Mouse (Mus musculus) megakaryocyte-erythroid progenitor cell, adult 5-6 weeks (primary cell): ENCODE results near the gene Sec14l5. TPM values are rescaled to one million over a fixed set of nuclear protein-coding genes. Genes with fewer than 3 reads are reported as not detected.
A peak's percentile ranks its signal among the peaks of the same experiment; 100 is the strongest.

Source experiments
- ATAC-seq: replicated peaks from 2 replicates; pipeline ENCODE4 v1.8.0; 2016; ENCODE audit warnings: mild to moderate bottlenecking, inconsistent platforms; ENCODE audit not compliant: severe bottlenecking, poor library complexity, low FRiP score, low TSS enrichment
- total RNA-seq, 2 experiments: library from RNA; stranded (forward) in 1 of 2; stranded (reverse) in 1 of 2; fragments of 200-1000, 215-1000 nt in 1 of 2; fragments of >200 nt in 1 of 2; fragmentation: Nextera tagmentation in 1 of 2; gene quantifications; 2 replicates each; pipeline ENCODE4 v1.2.3; 2014 to 2017

Gene Sec14l5
- total RNA-seq (2014; fragmentation: Nextera tagmentation) (not detected in 2 replicates), total RNA-seq (2017) (not detected in 2 replicates)

DNA sequence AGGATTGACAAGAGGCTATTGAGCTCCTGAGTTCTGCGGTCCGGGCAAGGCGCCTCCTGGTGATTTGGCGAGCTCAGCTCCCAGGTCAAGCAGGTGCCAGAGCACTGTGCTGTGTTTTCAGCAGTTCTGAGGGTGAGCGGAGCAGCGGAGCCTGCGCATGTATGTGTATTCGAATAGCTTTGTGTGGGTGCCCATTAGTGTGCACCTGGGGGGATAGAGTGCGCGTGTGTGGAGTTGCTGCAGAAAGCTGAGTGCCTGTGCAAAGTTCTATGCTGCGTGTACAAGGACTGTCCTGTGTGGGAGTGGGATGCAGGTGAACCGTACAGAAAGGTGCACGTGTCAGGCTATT is at the start of gene Sec14l5:
Sec14l5 (plus strand) TSS at position 73 of the 349 bp plus-strand sequence.
- ATAC-seq: no peak

GRCm38 (mm10) chr16:5101000-5101399 is 45.9 kb upstream of the Sec14l5 start:
- no peak for ATAC-seq

DNA sequence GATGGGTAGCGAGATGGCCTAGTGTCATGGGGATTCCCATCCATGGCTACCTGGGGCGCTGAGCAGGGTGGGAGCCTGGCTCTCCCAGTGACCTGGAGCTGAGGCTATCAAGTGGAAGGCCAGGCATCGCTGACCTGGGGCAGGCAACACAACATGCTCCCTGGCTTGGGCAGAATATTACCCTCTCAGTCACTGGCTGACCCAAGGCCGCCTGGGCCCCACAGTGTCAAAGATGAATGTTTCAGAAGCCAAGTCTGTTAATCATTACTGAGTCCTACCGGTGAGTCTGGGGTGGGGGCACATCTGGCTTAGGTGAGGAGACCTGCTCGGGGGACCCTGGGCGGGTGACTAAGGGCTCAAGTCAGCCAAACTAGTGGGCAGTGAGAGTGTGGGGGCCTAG is 37.0 kb upstream of the Sec14l5 start:
- no peak for ATAC-seq

- no peak for ATAC-seq
Observed at GRCm38 (mm10) chr16:5111021-5111420, 35.9 kb upstream of the Sec14l5 start.

- ATAC-seq: no peak
Observed at GRCm38 (mm10) chr16:5113002-5113550, 33.8 kb upstream of the Sec14l5 start.

GRCm38 (mm10) chr16:5113582-5113981 is 33.3 kb upstream of the Sec14l5 start:
- ATAC-seq: no peak

DNA sequence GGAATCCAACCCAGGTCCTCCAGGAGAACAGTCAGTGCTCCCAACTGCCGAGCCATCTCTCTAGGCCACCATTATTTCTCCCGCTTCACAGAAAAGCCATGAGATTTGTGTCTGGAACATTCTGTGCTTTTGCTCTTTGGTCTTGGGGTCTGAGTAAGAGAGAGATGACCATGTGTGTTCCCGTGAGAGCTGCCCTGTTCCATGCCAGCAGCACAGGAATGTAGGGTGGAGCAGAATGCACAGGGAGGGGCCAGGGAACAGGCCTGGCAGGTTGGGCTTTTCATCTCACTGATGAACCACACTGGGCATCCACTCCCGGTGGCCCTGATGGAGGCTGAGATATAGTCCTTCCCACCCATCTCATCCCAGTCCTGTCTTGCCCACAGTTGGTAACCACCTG is 27.5 kb upstream of the Sec14l5 start:
- no peak for ATAC-seq

- no peak for ATAC-seq
Observed at GRCm38 (mm10) chr16:5119845-5120244, 27.1 kb upstream of the Sec14l5 start.

- no peak for ATAC-seq
Observed at GRCm38 (mm10) chr16:5123476-5123875, 23.4 kb upstream of the Sec14l5 start.

DNA sequence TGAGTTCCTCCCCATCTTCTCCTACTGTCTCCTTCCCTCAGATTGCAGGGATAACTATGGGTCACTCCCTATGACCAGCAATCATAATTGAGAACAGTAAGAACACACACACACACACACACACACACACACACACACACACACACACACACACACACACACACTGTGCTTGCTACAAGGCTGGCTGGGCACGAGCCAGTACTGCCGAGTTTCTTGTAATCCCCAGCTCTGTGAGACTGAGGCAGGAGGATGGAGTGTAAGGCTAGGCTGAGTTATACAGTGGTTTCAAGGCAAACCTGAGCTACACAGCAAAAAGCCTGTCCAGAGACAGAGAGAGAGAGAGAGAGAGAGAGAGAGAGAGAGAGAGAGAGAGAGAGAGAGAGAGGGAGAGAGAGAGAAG is 16.7 kb upstream of the Sec14l5 start:
- no peak for ATAC-seq

DNA sequence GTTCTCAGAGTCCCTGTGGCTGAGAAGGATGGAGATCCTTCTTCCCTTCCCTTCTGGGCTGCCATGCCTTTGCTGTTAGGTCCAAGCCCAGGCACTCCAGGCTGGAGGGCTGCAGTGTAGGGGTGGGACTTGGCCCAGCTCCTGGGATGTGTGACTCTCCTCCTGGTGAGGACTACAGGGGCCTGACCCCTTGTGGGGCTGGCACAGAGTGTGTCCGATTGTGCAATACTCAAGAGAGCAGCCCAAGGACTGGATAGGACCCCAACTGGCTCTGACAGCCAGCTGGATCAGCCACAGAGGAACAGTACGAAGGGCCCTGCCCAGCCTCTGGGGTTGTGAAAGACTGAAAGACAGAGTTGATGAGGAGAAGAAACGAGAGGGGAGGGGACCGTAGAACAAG is 16.1 kb upstream of the Sec14l5 start:
- ATAC-seq: no peak

DNA sequence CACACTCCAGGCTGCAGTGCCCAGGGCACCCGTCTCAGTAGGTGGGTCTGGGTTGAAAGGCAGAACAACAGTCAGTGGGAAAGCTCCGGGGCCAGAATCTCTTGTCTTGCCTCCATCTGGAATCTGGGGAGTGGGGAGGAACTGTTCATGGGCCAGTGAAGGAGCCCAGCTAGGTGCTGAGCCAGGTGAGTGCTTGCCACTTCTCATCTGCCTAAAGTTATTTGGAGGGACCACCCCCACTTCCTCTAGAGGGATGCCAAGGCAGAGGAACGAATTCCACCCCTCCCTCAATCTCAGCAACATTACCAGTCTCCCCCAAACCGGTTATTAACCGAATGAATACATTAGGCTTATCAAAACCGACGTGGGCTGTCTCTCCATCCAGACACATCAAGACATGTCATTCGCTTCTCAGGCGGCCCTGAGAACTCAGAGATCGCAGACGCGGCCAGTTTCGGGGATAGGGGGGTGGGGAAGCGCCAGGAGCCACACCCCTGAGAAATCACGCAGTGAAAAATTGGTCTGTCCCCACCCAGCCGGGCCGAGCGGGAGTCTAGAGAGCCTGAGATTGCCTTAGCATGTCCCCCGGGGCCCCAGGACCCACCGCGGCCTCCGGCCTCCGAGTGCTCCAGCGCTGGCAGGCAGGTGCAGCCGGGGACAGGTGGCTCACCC is 15.5 kb upstream of the Sec14l5 start:
- no peak for ATAC-seq

DNA sequence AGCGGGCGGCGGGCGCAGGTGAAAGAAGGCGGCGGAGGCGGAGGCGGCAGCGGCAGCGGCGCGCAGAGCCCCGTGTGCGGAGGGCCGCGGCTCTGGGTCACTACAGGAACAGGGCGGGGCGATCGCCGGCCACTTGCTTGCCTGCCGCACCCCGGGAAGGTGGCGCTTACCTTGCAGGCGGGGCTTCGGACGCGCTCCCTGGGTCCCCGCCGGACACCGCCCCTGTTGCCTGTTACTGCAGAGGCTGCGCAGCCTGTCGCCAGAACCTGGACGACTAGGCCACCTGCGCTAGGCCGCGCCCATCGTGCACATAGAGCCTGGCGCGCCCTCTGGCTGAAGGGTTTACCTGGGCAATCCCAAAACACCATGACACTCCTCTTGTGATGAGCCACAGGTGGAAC is 14.5 kb upstream of the Sec14l5 start, which contains the start of gene Ppl:
Ppl (minus strand) TSS at position 21 of the 401 bp plus-strand sequence.
- ATAC-seq: no peak; the same call in 1 of the 2 replicates

DNA sequence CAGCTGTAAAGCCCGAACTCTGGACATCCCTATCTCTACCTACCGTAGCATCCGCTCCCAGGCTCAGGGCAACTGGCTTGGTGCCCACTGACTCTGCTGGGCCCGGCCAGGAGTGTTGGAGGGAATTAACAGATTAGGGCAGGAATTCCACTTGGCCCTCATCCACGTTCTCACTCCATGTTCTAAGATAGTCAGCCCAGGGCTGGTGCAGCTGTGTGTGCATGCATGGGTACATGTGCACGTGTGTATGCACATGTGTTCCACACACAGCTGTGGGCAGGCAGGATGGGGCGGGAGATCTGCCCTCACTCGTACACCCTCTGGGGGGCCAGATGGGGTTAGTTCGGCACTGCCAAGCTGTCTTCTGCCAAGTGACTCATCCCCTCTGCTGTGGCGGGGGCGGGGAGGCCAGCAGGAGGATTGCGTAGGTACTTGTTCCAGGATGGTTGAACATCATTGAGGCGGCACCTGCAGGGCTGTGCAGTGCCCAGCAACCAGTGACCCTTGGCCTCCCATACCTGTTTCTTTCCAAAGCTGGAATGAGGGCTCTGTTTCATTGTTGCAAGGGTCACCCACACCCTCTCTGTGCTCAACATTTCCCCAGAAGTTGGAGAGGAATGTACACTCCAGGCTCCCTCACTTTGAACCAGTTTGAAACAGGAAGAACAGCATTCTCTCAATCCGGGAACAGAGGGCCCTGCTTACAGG is 12.1 kb upstream of the Sec14l5 start:
- no peak for ATAC-seq

DNA sequence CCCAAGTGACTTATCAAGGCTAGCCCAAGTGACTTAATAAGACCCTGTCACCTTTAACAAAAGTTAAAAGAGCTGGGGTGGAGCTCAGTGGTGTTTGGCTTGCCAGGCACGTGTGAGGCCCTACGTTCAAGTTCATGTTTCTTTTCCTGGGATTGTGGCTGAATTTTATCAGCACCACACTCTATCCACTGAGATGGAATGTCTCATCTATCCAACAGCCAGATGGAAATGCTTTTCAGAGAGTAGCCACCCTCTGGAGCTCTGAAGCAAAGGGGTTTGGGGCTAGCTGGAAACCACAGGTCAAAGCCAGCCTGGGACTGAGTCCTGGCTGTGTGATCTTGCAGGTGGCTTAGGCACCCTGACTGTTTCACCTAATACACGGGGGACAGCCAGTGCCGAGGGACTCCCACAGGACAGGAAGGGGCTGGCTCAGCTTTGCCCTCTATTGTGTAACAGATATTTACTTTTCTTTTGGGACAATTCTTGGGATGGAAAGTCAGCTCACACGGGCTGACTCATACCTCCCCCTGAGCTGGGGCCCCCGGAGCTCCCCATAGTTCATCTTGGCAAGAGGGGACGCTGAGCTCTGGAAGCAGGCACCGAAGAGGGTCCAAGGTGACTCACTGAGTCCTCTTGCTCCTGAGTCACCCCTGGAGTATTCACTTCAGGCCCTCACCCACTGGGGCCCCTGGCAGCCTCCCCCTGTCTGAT is 11.2 kb upstream of the Sec14l5 start:
- no peak for ATAC-seq

DNA sequence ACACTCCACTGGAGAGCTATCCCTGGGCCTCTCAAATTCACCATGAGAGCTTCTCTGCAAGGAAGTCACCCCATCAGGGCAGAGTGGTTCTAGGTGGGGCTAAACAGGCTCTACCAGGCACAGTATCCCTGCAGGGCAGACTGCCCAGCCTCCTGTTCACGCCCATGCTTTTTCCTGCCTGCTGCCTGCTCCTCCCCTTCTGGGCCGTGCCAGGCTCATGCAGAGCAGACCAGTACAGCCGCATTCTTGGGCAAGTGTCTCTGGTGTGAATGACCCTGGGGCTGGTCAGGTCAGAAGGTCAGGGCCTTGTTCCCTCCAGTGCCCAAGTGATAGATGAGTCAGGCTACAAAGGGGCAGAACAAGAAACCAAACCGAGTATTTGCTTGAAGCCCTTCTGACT is 10.4 kb upstream of the Sec14l5 start:
- no peak for ATAC-seq

DNA sequence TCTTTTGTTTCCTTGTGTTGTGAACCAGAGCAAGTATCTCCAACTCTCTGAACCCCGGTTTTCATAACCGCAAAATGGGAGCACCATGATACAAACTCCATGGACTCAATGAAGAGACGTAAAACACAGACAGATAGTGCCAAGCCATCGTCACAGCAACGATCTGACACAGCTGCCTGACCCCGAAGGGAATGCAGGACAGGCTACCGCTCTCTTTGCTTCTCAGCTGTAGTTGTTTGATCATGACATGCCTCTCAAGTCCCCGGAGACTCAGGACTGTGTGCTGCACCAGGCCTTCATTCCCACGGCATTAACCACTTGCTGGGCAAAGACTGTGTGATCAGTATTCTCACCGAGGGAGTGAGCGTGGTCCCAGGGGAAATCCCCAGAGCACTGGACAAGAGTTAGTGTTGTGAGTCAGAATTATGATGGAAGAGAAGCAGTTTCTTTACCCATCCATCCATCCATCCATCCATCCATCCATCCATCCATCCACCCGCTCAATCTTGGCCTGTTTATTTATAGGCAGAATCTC is 9.8 kb upstream of the Sec14l5 start:
- no peak for ATAC-seq

DNA sequence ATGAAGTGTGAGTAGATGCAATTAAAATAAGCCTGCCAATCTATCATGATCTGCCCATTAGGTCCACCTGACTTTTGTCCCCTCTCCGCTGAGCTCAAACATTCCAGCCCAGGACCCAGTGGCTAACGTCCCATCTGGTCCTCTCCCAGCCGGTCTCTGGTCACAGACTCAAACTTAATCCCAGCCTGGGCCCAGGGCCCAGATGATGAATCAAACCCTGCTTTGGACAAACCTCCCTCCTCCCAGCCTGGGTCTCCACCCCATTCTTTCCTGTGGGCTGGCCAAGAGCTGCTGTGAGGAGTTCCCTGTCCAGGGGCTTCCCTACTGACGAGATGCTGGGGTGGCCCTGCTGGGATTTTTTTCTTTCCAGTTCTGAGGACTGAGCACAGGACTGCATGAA is 7.2 kb upstream of the Sec14l5 start:
- ATAC-seq: no peak

DNA sequence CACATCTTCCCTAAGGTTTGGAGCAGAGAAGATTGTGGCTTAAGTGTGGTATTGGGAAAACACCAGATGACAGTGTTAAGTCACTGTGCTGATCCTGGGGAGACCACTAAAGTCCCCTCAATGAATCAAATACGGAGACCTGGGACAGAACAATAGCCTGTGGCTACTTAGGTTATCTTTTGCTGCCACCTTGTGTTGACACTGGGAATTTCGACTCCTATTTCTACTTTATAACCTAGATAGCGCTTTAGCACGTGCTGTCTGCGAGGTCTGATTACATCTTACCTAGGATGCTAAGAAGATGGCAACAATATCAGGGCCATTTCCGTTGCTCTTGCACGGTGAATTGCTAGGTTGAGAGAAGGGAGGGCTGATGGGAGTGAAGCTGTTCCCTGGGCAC is 1.3 kb upstream of the Sec14l5 start:
- peak; percentile 71 for ATAC-seq
